Mouse (Mus musculus): ENCODE measurements around the gene Erich6. TPM values are rescaled to one million over a fixed set of nuclear protein-coding genes. Genes with fewer than 3 reads are reported as not detected.

Gene Erich6
- polyA plus RNA-seq (2012; rRNA removed), result 0.92 and 0.93 TPM in 2 replicates

DNA sequence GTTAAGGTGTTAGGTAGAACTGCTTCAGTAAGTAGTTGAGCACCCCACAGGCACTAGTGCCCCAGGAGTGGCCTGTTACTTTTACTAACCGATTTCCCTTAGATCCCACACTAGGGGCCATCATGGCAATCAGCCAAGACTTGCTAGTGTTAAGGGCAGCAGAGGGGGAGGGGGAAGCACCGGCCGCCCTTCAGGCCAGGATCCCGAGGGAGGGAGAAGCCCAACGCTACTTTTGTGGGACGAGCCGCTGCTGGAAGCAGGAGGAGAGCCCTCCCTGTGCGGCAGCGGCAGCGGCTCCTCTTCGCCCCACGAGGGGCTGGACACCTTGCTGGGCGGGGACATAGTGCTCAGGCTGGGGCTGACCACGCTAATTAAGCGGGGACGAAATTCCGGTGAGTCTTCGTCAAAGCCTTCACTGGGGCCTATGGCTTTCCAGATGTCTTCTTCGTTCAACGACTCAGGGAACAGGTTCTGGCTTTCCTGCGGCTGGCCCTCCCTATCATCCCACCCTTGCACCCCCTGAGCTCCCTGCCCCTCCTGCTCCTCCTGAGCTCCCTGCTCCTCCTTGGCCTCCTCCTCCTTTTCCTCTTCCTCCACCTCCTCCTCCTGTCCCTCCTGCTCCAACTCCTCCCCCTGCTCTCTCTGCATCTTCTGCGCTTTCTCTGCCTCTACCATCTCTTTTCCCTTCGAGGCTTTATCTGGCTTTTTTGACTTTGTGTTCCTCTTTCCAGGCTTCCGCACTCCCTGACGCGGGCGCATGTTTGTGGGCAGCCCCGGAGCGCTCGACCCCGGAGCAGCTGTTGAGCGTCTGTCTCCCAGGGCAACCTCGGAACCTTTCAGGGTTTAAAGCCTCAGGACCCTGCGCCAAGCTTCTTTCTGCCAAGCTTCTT lies at the start of gene Erich6:
Gene Erich6, minus strand, starts transcription at position 802 of the 890 bp plus-strand sequence.
- no peak for DNase-seq (ENCODE audit: low read depth)

DNA sequence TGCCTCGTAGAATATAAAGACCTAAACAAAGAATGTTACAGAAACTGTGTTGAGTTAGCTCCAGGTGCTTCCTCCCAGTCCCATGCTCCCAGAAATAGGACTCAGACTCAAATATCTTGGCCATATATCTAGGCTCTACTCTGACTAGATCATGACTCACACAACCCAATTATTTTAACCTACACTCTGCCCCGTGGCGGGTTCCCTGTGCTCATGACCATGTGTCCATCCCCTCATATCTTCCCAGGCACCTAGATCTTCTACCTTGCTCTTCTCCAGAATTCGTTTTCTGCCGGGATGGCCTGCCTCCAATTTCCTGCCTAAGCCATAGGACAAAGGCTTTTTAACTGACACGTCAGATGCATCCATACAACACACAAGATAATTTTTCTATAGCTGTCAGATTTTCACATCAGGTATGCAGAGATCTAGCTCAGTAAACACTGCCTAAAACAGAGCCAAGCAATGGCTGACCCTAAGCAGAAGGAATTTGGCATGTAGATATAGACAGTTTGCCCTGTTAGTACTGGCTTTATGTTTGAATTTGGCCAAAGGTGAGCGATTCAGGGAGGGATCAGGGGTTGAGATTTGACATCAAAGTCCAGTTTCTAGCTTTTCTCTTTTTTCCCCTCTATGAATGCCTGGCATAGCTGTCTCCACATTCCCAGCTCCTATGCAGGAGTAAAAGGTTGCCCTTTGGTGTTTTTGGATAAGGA lies 49.4 kb upstream of the Erich6 start:
- DNase-seq (ENCODE audit: low read depth), result no peak

DNA sequence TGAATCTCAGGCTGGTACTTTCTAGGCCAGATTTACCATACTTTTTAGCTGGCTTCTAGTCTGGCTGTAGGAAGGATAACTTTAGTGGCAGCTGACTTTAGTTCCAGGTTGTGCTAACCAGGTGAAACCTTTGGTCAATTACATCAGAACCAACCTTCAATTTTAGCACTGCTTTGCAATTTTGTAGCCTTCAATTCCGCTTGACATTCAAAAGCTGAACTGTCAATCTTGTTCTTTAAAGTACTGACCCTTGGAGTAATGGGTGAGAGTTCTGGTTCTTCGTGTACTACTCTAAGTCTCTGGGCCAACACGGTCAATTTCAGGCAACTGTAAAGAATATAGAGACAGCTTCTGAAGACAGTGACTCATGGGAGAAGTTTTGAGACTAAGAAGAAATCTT lies 48.4 kb upstream of the Erich6 start:
- no peak for DNase-seq (ENCODE audit: low read depth)

DNA sequence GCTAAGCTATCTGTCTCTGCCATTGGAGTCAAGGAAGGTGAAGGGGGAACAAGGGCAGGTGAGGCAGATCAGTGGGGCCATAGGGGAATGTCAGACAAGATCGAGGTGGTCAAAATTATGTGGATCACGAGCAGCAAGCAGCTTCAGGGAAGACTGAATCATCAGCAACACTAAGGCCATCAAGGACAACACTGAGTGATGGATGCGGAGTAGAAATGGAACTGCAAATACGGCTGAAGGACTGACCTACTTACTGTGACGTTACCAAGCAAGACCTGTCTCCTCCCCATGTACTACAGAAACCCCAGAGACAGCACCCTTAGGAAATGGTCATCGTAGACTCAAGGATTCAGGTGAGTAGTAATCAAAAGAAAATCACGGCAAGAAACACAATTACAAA lies 46.3 kb upstream of the Erich6 start:
- DNase-seq (ENCODE audit: low read depth), result no peak

DNA sequence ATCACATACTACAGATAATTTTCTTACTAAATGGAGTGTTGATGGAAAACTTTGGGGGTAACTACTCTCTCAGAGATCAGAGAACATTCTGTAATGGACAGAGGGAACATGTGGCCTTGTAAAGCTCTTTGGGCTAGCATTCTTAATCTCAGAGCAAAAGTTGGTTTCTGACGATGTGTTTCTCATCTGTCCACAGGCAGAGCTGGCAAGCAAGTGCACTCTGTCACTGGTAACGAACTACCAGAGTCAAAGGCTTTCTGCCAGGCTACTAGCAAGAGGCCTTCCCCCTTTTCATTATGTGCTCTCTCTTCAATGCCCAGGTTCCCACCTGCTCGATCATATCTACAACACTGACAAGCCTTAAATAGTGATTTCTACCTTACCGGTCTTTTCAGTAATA lies 45.3 kb upstream of the Erich6 start:
- no peak for DNase-seq (ENCODE audit: low read depth)

DNA sequence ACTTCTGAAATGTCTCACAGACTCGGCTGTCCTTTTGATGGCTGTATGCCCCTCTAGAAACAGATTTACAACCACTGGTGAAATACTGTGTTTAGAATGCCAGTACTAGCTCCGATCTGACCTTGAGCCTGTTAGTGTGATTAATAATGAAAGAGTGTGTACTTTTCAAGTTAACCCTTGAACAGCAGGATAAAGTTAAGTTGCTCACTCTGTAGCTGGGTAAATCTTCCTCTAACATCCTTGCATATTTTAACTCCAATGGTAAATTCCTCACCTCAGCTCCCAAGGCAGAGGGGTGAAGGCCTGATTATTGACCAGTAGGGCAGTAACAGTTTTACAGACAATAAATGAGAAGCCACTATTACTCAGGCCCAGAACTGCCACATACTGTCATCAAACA lies 44.8 kb upstream of the Erich6 start:
- DNase-seq (ENCODE audit: low read depth), result no peak

DNA sequence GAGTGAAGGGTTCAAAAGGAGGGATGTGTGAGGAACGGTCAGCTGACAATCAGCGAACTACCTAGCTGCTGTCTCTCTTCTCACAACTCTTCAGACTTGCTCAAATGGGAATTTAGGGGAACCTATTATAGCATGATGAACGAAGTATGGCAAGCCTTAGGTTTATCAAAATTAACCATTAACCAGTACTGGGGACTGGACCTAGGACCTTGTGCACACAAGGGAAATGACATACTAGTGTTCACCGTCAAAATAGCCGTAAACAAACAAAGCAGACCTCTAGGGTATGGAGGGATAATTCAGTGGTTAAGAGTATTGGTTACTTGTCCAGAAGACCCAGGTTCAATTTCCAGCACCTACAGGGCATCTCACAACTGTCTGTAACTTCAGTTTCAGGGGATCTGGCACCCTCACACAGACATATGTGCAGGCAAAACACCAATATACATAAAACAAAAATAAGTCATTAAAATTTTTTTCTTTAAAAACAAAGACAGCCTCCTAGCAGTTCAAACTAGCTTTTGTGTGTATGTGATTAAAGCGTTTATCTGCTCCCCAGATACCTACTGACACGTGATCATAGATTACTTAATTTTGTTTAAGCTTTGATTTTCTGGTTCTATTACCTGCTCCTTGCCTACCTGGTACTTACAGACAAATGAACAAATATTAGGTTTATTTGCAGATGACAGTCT lies 44.1 kb upstream of the Erich6 start:
- DNase-seq (ENCODE audit: low read depth), result no peak

DNA sequence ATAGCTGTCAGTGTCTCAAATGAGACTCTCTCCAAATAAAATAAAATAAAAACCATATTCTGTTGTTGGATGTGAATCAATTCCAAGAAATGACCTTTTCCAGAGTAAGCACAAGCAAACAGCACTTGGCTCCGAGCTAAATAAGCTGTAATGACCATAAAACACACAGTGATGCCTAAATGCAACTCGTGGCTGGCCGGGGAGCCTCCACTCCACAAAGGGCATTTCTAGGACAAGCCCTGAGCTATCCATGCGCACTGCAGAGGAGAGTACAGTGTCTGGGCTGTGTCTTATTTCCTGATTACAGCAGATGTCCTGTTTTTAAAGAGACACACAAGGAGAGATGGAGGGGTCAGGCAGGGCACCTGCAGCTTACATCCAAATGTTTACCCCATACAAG lies 43.0 kb upstream of the Erich6 start:
- DNase-seq (ENCODE audit: low read depth), result no peak

DNA sequence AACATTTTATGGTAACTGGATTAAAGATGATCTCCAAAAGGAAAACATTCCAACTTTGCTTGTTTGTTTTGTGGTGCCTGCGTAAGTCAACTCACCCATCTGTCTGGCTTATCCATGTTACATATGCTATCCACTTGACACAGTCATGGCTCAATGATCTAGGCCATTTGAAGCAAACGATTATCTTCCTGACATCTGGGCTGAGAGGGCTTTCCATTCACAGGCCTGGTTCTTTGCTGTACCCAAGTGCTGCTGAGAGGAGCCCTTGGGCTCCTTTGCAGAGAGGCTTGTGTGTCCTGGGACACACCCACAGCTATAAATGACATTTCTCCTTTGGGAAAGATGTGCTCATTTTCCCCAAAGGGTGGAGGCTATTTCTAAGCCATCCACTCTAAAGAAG lies 41.9 kb upstream of the Erich6 start:
- no peak for DNase-seq (ENCODE audit: low read depth)

DNA sequence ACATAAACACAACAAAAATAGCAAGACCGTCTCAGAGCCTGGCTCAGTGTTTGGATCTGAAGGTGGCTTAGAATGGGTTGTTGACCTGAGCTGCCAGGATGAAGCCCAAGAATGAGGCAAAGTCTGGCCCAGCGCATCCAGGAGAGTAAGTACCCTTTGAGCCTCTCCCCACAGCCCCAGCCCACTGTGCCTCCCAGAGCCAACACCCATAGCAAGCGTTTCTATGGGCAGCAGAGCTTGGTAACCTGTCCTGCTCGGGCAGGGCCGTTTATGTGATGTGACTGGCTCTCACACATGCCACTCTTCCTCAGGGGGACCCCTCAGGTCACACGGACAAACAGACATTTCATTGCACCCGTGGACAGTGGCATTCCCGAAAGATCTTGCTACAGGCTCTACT lies 41.4 kb upstream of the Erich6 start:
- no peak for DNase-seq (ENCODE audit: low read depth)

DNA sequence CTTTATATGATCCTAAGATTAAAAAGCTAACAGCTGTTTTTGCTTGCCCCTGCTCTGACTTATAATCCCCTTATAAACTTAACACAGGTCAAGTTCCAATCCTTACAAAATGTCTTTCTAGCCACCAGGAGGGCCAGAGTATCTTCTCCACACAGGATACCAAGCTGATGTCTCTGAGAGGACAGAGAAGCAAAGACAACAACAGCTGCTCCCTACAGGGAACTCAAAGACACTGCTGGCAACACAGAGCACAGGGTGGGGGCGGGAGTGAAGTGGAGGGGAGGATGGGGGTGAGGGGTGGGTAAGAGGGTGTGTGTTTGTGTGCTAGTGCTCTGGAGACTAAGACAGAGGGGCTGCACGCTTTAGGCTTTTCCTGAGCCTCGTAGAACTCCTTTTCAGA lies 40.6 kb upstream of the Erich6 start:
- no peak for DNase-seq (ENCODE audit: low read depth)

DNA sequence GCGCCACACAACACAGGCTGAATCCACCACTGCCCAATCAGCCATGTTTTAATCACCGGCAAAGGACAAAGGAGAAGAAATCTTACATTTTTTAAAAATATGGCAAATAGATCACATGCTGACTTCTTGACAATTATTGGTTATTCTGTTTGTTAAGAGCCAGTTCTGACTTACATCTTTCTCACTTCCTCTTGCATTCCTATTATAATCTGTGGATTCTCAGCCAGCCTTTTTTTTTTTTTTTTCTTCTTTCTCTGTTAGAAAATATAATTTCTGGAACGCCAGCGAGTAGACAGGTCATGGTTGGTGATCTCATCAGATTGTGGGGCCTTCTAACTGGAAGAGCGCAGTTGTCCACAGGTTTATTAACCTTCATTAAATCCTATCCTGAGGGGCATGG lies 36.3 kb upstream of the Erich6 start:
- DNase-seq (ENCODE audit: low read depth), result no peak

DNA sequence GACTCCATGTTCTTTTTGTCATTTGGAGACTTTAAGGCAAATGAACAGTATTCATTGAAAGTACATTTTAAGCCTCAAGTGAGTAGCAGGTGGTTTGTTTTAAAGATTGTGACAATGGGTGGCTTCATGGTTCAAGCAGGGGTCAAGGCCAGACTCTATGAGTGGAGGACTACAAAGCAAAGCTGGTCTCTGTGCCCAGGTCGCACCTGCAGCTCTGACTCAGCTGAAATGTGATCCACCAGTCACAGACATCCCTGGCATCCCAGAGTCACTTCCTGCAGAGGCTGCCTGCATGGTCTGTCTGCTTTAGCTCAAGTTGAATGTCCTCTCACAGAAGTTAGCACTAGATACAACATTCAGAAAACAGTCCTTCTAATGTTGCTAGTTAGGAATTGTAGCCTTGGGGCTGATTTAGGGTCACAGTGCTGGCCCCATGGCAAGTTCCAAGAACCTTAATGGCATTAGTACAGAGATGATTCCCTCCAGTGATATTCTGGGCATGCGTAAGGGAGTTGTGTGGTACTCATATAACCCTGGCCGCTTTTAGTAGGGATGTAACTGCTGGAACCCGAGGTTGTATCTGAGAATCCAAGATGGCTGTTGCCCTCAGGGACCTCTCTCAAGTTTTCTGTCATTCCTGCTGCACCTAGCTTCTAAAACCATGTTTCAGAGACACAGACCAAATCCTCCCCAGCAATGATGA lies 35.6 kb upstream of the Erich6 start:
- no peak for DNase-seq (ENCODE audit: low read depth)

DNA sequence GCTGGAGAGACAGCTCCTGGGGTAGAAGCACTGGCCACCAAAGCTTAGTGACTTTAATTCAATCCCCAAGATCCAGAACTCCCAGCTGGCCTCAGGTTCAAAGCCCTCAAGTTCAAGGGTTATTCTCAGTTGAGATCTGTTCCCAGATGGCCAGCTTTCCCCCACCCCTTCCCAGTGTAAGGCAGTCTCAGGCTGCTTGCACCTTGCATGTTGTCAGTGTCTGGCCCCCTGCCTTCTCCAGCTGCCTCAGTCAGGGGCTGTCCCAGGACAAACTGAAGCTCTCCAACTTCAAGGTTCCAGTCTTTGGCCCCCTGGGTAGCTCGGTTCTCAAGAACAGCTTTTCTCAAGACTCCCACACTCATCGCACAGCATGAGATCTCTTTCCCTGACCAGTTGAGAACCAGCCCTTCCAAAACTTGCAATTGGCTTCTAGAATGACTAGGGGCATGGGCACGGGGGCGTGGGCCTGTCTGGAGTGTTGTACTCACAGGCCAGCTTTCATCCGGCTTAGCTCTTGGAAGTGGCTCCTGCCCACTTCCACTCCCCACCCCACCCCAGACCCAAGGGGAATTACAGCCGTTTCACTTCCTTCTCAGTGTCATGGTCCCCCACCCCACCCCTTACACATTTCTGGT lies 34.7 kb upstream of the Erich6 start:
- DNase-seq (ENCODE audit: low read depth), result no peak

DNA sequence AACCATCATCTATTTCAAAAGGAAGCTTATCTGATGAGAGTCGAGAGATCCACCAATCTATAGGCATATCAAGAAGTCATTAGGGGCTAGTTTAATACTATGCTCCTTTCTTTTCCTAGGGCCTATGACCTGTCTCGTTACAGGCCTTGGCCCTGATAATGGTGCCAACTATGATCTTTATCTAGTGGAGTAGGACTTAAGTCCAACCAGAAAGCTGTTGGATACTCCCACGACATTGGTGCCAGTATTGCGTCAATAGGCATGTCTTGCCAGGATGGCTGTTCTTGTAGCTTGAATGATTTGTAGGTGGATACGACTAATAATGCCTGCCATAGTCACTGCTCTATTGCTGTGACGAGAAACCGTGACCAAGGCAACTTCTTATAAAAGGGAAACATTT lies 27.0 kb upstream of the Erich6 start:
- peak; percentile 93 for DNase-seq (ENCODE audit: low read depth)

DNA sequence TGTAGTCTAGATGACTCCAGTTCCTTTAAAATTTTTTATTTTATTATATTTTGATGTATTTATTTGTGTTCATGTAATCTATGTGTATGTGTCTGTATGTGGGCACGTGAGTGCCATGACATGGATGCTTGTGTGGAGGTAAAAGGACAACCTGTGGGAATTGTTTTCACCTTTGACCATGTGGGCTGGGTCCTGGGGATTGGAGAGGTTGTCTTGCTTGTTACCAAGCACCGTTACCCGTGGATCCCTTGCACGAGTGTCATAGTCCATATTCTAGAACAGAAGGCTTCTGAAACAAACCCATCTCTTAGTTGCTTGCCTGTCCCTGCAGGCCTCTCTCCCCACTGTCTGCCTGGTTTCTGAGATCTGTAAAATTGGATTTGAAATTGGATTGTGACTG lies 23.6 kb upstream of the Erich6 start:
- no peak for DNase-seq (ENCODE audit: low read depth)

DNA sequence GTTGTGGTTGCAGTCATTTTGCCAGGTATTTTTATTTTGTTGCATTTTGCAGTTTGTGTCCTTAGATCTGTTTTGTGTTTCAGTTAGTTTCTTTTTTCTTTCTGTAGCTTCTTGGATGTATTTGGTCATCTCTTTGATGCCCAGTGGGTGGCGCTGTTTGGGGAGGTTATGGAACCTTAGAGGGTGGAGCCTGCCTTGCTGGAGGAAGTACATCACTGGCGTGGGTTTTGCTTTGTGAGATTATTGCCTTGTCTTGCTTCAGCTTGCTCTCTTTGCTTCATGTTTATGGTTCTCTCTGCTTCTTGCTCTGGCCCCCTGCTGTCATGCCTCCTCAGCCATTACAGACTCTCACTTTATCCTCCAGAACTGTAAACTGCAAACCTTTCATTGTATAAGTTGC lies 20.3 kb upstream of the Erich6 start:
- no peak for DNase-seq (ENCODE audit: low read depth)

DNA sequence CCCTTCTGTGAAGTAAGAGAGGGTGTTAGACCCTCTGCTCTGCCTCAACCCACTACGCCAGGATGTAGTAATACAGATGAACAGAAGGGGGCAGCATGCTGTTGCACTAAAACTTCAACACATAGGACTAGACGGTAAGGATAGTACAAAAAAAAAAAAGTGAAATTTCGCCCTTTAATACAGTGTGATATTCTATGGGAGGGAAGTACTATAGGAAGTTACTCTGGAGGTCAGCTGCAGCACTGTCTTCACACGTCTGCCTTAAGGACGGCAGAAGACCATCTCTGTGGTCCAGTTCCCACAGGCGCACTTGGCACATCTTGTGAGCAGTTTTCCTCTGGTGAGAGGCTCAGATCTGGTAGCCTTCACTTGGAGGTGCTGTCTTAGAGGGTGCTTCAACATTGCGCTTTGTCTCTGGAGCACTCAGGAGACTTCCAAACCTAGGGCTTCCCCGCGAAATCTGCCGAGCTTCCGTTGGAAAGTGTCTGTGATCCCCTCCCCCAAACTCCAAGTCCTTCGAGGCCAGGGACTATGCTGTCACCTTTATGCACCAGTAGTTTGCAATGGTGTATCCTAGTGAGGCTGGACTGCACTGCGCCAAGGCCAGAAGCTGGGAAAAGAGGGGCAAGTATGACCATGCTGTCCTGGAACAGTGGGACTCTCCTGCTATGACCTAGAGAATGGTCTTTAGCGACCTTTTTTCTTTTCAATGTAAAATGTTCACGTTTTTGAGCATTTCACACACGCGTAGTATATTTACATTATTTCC lies 18.5 kb upstream of the Erich6 start:
- no peak for DNase-seq (ENCODE audit: low read depth)

DNA sequence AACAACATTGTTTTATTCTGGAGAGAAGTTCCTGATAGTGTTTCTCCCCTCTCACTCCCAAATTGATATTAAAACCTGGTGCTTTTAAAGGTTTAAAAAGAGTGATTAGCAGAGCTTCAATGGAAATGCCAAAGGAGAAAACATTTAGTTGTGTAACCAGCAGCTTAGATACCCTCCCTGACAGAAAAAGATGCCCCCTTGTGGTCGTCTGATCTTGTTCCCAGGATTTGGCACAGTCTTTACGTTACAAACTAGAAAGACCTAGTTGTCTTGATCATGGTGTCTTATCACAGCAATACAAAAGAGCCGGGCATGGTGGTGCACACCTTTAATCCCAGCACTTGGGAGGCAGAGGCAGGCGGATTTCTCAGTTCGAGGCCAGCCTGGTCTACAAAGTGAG lies 16.9 kb upstream of the Erich6 start:
- DNase-seq (ENCODE audit: low read depth), result no peak

DNA sequence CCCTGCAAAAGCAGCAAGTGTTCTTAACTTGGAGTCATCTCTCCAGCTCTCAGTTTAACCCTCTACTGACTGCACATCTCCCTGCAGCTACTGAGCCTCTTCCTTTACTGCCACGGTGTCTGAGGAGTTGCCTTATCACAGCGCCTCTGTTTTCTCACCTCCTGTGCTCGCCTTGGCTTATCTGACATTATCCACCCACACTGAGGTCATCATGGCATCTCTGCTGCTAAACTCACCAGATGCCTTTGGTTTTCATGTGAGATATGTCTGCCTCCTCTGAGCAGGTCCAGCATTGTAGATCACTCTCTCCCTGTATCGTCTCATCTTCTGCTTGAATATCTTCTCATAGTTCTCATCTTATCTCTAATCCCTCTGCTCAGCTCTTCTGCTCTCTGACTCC lies 13.3 kb upstream of the Erich6 start:
- DNase-seq (ENCODE audit: low read depth), result no peak

DNA sequence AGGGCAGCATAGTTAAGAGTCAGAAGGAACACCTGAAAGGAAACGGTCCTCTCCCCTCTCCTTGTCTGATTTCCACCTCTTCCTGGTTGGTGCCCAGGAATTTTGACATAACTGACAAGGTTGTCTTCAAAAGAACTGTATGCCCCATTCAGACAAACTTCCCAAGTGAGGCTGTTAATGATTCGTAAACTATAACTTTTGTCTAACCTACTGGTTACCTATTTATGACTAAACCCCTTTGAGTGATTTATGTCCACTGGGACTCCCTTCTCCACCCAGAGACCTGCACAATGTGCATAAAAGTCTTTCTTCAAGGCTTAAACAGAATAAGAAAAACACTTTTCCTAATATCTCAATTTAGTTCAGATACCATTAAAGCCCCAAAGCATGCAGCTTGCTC lies 10.2 kb upstream of the Erich6 start:
- no peak for DNase-seq (ENCODE audit: low read depth)

All from gonadal fat pad, adult 2 months (tissue).